ENCODE assay signal across 7 mouse cellular contexts in the genomic region with DNA sequence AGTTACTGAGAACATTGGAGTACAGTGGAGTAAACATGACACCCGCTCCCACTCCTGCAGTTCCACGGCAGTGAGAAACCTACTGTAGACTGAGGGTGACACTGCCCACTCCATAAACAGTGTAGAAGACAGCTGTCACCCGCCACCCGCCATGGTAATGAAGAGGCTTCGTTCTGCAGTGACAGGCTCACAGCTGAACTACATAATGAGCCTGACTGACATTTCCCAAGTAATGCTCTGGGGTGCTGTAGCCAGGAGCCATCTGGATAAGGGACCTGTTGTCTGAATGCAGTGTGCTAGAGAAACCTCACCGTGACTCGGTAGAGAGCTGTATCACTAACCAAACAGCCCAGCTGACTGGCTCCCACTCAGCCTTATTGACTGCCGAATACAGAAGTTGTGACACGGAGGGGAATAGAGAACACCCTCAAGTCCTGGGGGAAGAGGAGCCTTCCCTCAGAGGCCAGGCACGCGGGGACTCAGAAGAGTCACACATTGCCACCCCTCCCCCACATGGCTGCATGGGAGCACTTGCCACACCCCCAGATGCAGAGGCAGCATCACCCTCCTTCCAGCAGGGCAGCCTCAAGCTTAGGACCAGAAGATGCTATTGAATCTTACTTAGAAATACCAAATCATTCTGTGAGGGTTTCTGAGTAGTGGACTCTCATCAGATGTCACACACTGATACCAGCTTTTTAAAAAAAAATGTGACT. TPM values are rescaled to one million over a fixed set of nuclear protein-coding genes. Genes with fewer than 3 reads are reported as not detected.
DNase-seq lines count a peak whose midpoint lies in the region; ATAC-seq lines count a peak whose summit lies in the region.

No protein-coding gene starts in this region.

- peak overlapping the region; percentile 25 for H3K4me2 ChIP-seq in hindbrain, embryonic 12.5 days (replicated peaks)
- H3K4me2 ChIP-seq in neural tube, embryonic 12.5 days (replicated peaks) = no peak overlapping the region

- no peaks in the 10 kb centered on the region for H3K9me3 ChIP-seq in hindbrain, embryonic 12.5 days (replicated peaks)
- H3K9me3 ChIP-seq in neural tube, embryonic 12.5 days = no peaks in the 10 kb centered on the region

- peak; percentile 71 for ATAC-seq in hindbrain, embryonic 12.5 days (ENCODE audit: low FRiP score)
- peak; percentile 79 for ATAC-seq in neural tube, embryonic 12.5 days (ENCODE audit: low FRiP score, low read depth)

- WGBS in hindbrain, embryonic 12.5 days = 41% methylated on average over 11 of the region's 11 CpGs
- WGBS in neural tube, embryonic 12.5 days = 39% methylated on average over 11 of the region's 11 CpGs

- no peak overlapping the region for H3K27ac ChIP-seq in hindbrain, embryonic 12.5 days
- no peak overlapping the region for H3K27ac ChIP-seq in neural tube, embryonic 12.5 days

- H3K4me3 ChIP-seq in hindbrain, embryonic 12.5 days = no peak overlapping the region
- H3K4me3 ChIP-seq in neural tube, embryonic 12.5 days = no peak overlapping the region

- H3K4me1 ChIP-seq in hindbrain, embryonic 12.5 days = peaks cover 9% of the 10 kb centered on the region
- peaks cover 9% of the 10 kb centered on the region; the same call in 1 of the 2 replicates for H3K4me1 ChIP-seq in neural tube, embryonic 12.5 days

- DNase-seq in layer of hippocampus, adult 18-20 months (ENCODE audit: low spot score in 2 of 2) = peak; percentile 45 to 63
- no peak for DNase-seq in layer of hippocampus, adult 11-12 months (ENCODE audit: low spot score)
- DNase-seq in embryo, embryonic 11 days = peak; percentile 33
- no peak for DNase-seq in cerebellum, adult 11-12 months
- no peak for DNase-seq in gastrocnemius, adult 8-10 months (ENCODE audit: low spot score in 2 of 2)

- no peak overlapping the region for H3K9ac ChIP-seq in hindbrain, embryonic 12.5 days
- no peak overlapping the region for H3K9ac ChIP-seq in neural tube, embryonic 12.5 days

- no peaks in the 10 kb centered on the region for H3K27me3 ChIP-seq in hindbrain, embryonic 12.5 days
- no peaks in the 10 kb centered on the region for H3K27me3 ChIP-seq in neural tube, embryonic 12.5 days (replicated peaks)

- peaks cover 25% of the 10 kb centered on the region for H3K36me3 ChIP-seq in hindbrain, embryonic 12.5 days
- H3K36me3 ChIP-seq in neural tube, embryonic 12.5 days = peaks cover 29% of the 10 kb centered on the region

RNA-seq across cellular contexts. Expression of a gene that starts 17.2 kb away (rescaled TPM):
- total RNA-seq in layer of hippocampus, adult 18-20 months (2021) = 1 to 10 TPM; 2.0 to 2.5 TPM
- polyA plus RNA-seq in hindbrain, embryonic 12.5 days (2016; fragmentation: Nextera tagmentation; extraction: Ambion mirVana) = 3.2 and 3.3 TPM in 2 replicates
- 2.9 and 3.7 TPM in 2 replicates for polyA plus RNA-seq in neural tube, embryonic 12.5 days (2016; fragmentation: Nextera tagmentation; extraction: Ambion mirVana)
- not detected for total RNA-seq in gastrocnemius, adult 8-10 months (2022)

RNA-seq across cellular contexts. Expression of a gene that starts 58.9 kb away (rescaled TPM):
- 10 to 100 TPM; 51.3 to 55.4 TPM for total RNA-seq in layer of hippocampus, adult 18-20 months (2021)
- 40.0 and 44.6 TPM in 2 replicates for polyA plus RNA-seq in hindbrain, embryonic 12.5 days (2016; fragmentation: Nextera tagmentation; extraction: Ambion mirVana)
- polyA plus RNA-seq in neural tube, embryonic 12.5 days (2016; fragmentation: Nextera tagmentation; extraction: Ambion mirVana) = 36.5 and 38.6 TPM in 2 replicates
- 10 to 100 TPM; 14.8 to 16.1 (median 15.7) TPM for total RNA-seq in gastrocnemius, adult 8-10 months (2022)

Comparison
In these comparisons a context has a peak if more than half of its experiments do, and no peak if none do; other contexts are left out.
1. DNase-seq: peak in layer of hippocampus, adult 18-20 months (2 of 2) and embryo, embryonic 11 days (single experiment); none in layer of hippocampus, adult 11-12 months (single experiment), cerebellum, adult 11-12 months (single experiment) and gastrocnemius, adult 8-10 months (0 of 2).